ENCODE assay signal across 8 mouse cellular contexts in genomic region chr5:77265081-77265670, GRCm38 (mm10). TPM values are rescaled to one million over a fixed set of nuclear protein-coding genes. Genes with fewer than 3 reads are reported as not detected.
A peak's percentile ranks its signal among the peaks of the same experiment; 100 is the strongest.
DNase-seq lines count a peak whose midpoint lies in the region; ATAC-seq and TF ChIP-seq lines count a peak whose summit lies in the region.

TSS of gene Rest (plus strand) at chr5:77265491.

- under 1% methylated on average over 78 of the region's 78 CpGs for WGBS in heart, embryonic 12.5 days
- under 1% methylated on average over 61 of the region's 78 CpGs for WGBS in kidney, embryonic 15.5 days
- WGBS in liver, postnatal 0 days (ENCODE audit: insufficient replicate concordance), result under 1% methylated on average over 52 of the region's 78 CpGs
- under 1% methylated on average over 60 of the region's 78 CpGs for WGBS in neural tube, embryonic 13.5 days

- H3K36me3 ChIP-seq in ES-Bruce4 (ENCODE audit: control insufficient read depth, insufficient read depth, low read length, poor library complexity, severe bottlenecking), result peaks cover 19% of the 10 kb centered on the region
- H3K36me3 ChIP-seq in heart, embryonic 12.5 days, result peaks cover 22% of the 10 kb centered on the region
- H3K36me3 ChIP-seq in kidney, embryonic 15.5 days, result peaks cover 24% of the 10 kb centered on the region
- H3K36me3 ChIP-seq in liver, postnatal 0 days (replicated peaks; ENCODE audit: insufficient read depth, low read length), result peaks cover 14% of the 10 kb centered on the region
- H3K36me3 ChIP-seq in neural tube, embryonic 13.5 days, result peaks cover 18% of the 10 kb centered on the region

- H3K9me3 ChIP-seq in ES-Bruce4 (replicated peaks; ENCODE audit: control insufficient read depth, insufficient read depth, low read length, poor library complexity, severe bottlenecking), result no peaks in the 10 kb centered on the region
- H3K9me3 ChIP-seq in heart, embryonic 12.5 days (replicated peaks), result no peaks in the 10 kb centered on the region
- H3K9me3 ChIP-seq in kidney, embryonic 15.5 days (replicated peaks), result no peaks in the 10 kb centered on the region
- H3K9me3 ChIP-seq in liver, postnatal 0 days (ENCODE audit: low read length), result no peaks in the 10 kb centered on the region
- H3K9me3 ChIP-seq in neural tube, embryonic 13.5 days, result no peaks in the 10 kb centered on the region

- H3K4me1 ChIP-seq in ES-Bruce4 (ENCODE audit: control insufficient read depth, insufficient read depth, low read length), result no peaks in the 10 kb centered on the region
- H3K4me1 ChIP-seq in heart, embryonic 12.5 days (replicated peaks), result peaks cover 16% of the 10 kb centered on the region
- H3K4me1 ChIP-seq in kidney, embryonic 15.5 days, result peaks cover 27% of the 10 kb centered on the region
- H3K4me1 ChIP-seq in liver, postnatal 0 days (ENCODE audit: insufficient read depth), result peaks cover 9% of the 10 kb centered on the region; the same call in 1 of the 2 replicates
- peaks cover 21% of the 10 kb centered on the region for H3K4me1 ChIP-seq in neural tube, embryonic 13.5 days (replicated peaks)

- no peak for TF ChIP-seq CTCF in ES-Bruce4 (IDR thresholded peaks at IDR 0.05; ENCODE audit: low read depth, low read length)
- TF ChIP-seq CTCF in brain, embryonic 14.5 days (IDR thresholded peaks at IDR 0.05; ENCODE audit: borderline replicate concordance, extremely low read depth, insufficient read depth, insufficient read length), result no peak
- no peak for TF ChIP-seq CTCF in liver, postnatal 0 days (IDR thresholded peaks at IDR 0.05; ENCODE audit: low read depth)

- peak within 1 kb of the TSS; percentile 67 for H3K4me2 ChIP-seq in heart, embryonic 12.5 days
- peak within 1 kb of the TSS; percentile 68 for H3K4me2 ChIP-seq in kidney, embryonic 15.5 days
- peak within 1 kb of the TSS; percentile 93 for H3K4me2 ChIP-seq in liver, postnatal 0 days (ENCODE audit: low read depth, low read length)
- peak within 1 kb of the TSS; percentile 76 for H3K4me2 ChIP-seq in neural tube, embryonic 13.5 days

- TF ChIP-seq POLR2A in ES-Bruce4 (IDR thresholded peaks at IDR 0.05; ENCODE audit: insufficient read depth, low read length), result no peak
- peak; percentile 83 for TF ChIP-seq POLR2A in brain, embryonic 14.5 days (IDR thresholded peaks at IDR 0.05; ENCODE audit: borderline replicate concordance, extremely low read depth, insufficient read depth, insufficient read length, poor library complexity, severe bottlenecking)

- ATAC-seq in erythroblast, adult 5-6 weeks (replicated peaks; ENCODE audit: low FRiP score, poor library complexity, severe bottlenecking), result peak; percentile 66
- peak; percentile 87 for ATAC-seq in heart, embryonic 12.5 days (ENCODE audit: insufficient number of reproducible peaks, low FRiP score)
- ATAC-seq in kidney, embryonic 15.5 days (replicated peaks; ENCODE audit: low FRiP score), result peak; percentile 91
- peak; percentile 85 for ATAC-seq in liver, postnatal 0 days
- peak; percentile 91 for ATAC-seq in neural tube, embryonic 13.5 days (ENCODE audit: low read depth)

- H3K4me3 ChIP-seq in ES-Bruce4 (ENCODE audit: low read depth, low read length), result peak within 1 kb of the TSS; percentile 97
- peak within 1 kb of the TSS; percentile 66 for H3K4me3 ChIP-seq in heart, embryonic 12.5 days
- peak within 1 kb of the TSS; percentile 94 for H3K4me3 ChIP-seq in kidney, embryonic 15.5 days (replicated peaks)
- peak within 1 kb of the TSS; percentile 97 for H3K4me3 ChIP-seq in liver, postnatal 0 days (ENCODE audit: low read depth, low read length)
- H3K4me3 ChIP-seq in neural tube, embryonic 13.5 days, result peak within 1 kb of the TSS; percentile 91

- H3K27ac ChIP-seq in ES-Bruce4 (ENCODE audit: insufficient read depth, low read length), result peak within 1 kb of the TSS; percentile 97
- peak within 1 kb of the TSS; percentile 96 for H3K27ac ChIP-seq in heart, embryonic 12.5 days (ENCODE audit: poor library complexity, severe bottlenecking)
- peak within 1 kb of the TSS; percentile 99 for H3K27ac ChIP-seq in kidney, embryonic 15.5 days
- H3K27ac ChIP-seq in liver, postnatal 0 days (ENCODE audit: low read depth), result peak within 1 kb of the TSS; percentile 96
- H3K27ac ChIP-seq in neural tube, embryonic 13.5 days (replicated peaks), result peak within 1 kb of the TSS; percentile 88

- peak; percentile 61; the same call in 1 of the 2 replicates for TF ChIP-seq EP300 in ES-Bruce4 (IDR thresholded peaks at IDR 0.05; ENCODE audit: insufficient read depth, low read depth, low read length)
- TF ChIP-seq EP300 in liver, postnatal 0 days (IDR thresholded peaks at IDR 0.05; ENCODE audit: low read depth), result no peak

- DNase-seq in brain, embryonic 14.5 days (ENCODE audit: low read depth), result peak; percentile 81
- peak; percentile 89 for DNase-seq in liver, postnatal 0 days
- DNase-seq in thymus, adult 18-20 months, result peak; percentile 61 to 66

- H3K27me3 ChIP-seq in ES-Bruce4 (ENCODE audit: control insufficient read depth, insufficient read depth, low read length, poor library complexity, severe bottlenecking), result no peaks in the 10 kb centered on the region
- no peaks in the 10 kb centered on the region for H3K27me3 ChIP-seq in heart, embryonic 12.5 days (replicated peaks)
- no peaks in the 10 kb centered on the region for H3K27me3 ChIP-seq in kidney, embryonic 15.5 days
- no peaks in the 10 kb centered on the region for H3K27me3 ChIP-seq in liver, postnatal 0 days (ENCODE audit: insufficient read depth, low read length)
- H3K27me3 ChIP-seq in neural tube, embryonic 13.5 days, result peaks cover 10% of the 10 kb centered on the region; the same call in 1 of the 2 replicates

- H3K9ac ChIP-seq in ES-Bruce4 (ENCODE audit: low read depth, poor library complexity, severe bottlenecking), result peak within 1 kb of the TSS; percentile 99
- peak within 1 kb of the TSS; percentile 82 for H3K9ac ChIP-seq in heart, embryonic 12.5 days
- peak within 1 kb of the TSS; percentile 88 for H3K9ac ChIP-seq in kidney, embryonic 15.5 days
- H3K9ac ChIP-seq in liver, postnatal 0 days (replicated peaks), result peak within 1 kb of the TSS; percentile 95
- H3K9ac ChIP-seq in neural tube, embryonic 13.5 days, result peak within 1 kb of the TSS; percentile 90

RNA-seq across cellular contexts. Expression of gene Rest, which starts in this region (rescaled TPM):
- polyA plus RNA-seq in ES-Bruce4 (2011; ENCODE audit: insufficient read depth, insufficient read length, low read depth, missing spikeins), result 106 and 115 TPM in 2 replicates
- 7.0 and 8.8 TPM in 2 replicates for polyA plus RNA-seq in brain, embryonic 14.5 days (2012; rRNA removed)
- 8.4 and 10.8 TPM in 2 replicates for total RNA-seq in erythroblast, adult 5-6 weeks (2015; ENCODE audit: low replicate concordance)
- total RNA-seq in erythroblast, adult 5-6 weeks (2017; ENCODE audit: low replicate concordance), result 8.5 and 12.5 TPM in 2 replicates
- 31.0 and 32.2 TPM in 2 replicates for polyA plus RNA-seq in heart, embryonic 12.5 days (2016; fragmentation: Nextera tagmentation; extraction: Ambion mirVana)
- 39.2 and 40.4 TPM in 2 replicates for polyA plus RNA-seq in kidney, embryonic 15.5 days (2015; fragmentation: Nextera tagmentation; extraction: Ambion mirVana)
- 6.4 and 6.9 TPM in 2 replicates for polyA plus RNA-seq in liver, postnatal 0 days (2015; fragmentation: Nextera tagmentation; extraction: Ambion mirVana)
- polyA plus RNA-seq in neural tube, embryonic 13.5 days (2015; fragmentation: Nextera tagmentation; extraction: Ambion mirVana), result 9.7 and 12.5 TPM in 2 replicates

Comparison
In these comparisons a context has a peak if more than half of its experiments do, and no peak if none do; other contexts are left out.
1. Peak in every context shown above with its lines: DNase-seq, ATAC-seq, H3K4me3 ChIP-seq and H3K27ac ChIP-seq.